Mouse (Mus musculus) lung, postnatal 10 days (tissue): ENCODE results near the gene Parvg.
A peak's percentile ranks its signal among the peaks of the same experiment; 100 is the strongest.

Experiments used
- DNase-seq: peaks from one replicate; pipeline ENCODE4 v3.0.0; 2021

Gene Parvg

DNA sequence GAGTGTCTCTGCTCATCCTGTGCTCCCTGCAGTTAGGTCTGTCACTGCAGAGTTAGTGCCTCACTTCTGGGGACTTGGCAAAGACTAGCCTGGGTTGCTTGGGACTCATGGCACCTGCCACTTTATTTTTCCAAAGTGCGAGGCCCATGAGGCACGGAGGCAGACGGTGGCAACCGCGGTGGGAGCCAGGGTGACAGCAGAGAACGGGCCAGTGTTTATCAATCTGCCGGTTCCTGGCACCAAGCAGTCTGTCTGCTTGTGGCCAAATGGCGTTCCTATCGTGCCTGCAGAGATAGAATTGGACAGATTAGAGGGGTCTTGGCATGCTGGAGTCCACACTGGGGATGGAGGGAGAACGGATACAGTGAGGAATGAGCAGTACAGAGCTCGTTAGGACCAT lies 13.6 kb upstream of the Parvg start:
- no peak for DNase-seq

- DNase-seq = no peak
Measured at GRCm38 (mm10) chr15:84311295-84312085, 12.3 kb upstream of the Parvg start.

DNA sequence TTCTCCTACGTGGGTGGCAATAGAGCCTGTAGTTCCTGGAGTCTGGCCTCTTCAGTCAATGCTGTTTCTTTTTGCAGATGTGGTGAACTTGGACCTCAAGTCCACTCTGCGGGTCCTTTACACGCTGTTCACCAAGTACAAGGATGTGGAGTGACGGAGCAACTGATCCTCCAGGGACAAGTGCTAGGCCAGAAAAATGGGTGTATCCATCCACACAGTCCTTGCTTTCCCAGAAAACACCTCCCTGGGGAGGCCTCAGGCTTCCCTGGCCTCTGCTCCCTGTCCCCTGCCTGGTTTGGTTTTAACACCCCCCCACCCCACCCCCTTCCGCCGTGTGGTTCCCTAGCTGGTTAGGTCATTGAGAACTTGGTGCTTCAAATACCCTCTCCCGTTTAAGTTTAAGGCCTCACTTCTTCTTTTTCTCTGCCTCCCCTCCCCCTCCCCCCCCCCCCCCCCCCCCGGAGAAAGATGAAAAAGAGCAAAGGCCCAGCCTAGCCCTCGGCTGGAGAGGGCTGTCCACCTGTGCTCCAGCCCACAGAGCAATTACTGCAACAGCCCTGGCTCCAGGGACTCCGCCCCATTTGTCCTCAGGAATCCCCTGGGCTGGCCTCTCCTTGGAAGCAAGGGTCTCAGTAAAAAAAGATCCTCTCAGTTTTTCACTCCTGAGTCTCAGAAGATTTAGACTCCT lies 10.8 kb upstream of the Parvg start:
- DNase-seq = no peak

GRCm38 (mm10) chr15:84313566-84313878 lies 10.3 kb upstream of the Parvg start:
- DNase-seq = no peak

DNA sequence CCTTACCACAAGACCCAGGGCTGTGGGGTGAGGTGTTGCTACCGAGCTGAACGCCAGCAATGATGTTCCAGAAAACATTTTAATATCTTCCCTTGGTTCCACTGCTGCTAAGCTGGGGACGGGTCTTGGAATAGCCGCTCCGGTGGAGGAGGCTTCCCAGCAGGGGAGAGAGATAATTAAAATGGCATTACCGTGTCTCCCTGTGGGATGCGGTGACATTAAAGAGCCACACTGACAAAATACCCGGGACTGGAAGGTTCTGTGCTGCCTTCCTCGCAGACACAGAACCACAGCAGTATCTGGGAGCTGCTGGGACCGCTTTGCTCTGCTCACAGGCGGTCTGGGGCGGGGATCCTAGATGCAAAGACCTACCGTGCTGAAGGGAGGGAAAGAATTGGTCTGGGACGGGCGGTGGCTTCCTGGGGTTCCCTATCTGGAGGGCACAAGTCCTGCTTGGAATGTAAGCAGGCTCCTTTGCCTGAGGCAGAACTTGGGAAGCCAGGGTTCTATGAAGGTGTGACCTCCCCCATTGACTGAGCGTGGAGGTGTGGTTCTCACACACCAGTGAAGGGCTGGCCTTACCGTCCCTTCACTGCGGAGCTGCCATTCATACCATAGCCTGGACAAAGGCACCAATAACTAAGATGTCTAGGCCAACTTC lies 9.3 kb upstream of the Parvg start:
- no peak for DNase-seq

DNA sequence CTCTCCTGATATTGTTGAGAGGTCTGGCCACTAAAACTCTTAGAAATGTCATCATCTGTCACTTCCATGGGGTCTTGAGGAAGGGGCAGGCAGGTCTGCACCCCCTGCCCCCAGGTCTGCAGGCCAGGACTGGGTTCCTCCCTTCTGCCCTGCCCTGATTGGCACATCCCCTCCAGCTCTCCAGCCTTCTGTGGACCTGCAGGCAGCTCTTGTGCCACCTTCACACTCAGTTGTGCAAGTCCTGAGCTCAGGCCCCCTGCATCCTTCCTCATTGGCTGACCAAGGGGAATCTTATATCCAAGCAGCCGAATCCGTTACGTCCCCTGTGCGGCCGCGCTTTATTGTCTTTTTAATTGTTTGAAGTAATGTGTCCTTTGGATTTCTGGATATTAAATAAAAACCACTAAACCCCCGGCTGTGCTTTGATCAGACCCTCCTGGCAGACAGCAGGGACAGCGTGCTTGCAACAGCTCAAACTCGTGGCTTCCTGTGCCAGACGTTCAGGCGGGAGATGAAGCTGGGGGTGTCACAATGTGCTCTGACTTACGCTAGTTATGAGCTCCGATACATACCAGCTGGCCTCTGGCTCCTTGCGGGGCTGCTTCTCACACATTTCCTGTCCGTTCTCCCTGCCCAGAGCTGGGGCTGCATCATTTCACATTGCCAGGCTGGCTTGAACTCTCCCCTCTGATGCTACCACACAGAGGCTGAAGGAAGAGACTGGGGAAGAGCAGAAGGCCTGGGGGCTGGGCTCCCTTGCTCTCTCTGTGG lies 8.4 kb upstream of the Parvg start:
- peak; percentile 76 for DNase-seq

DNA sequence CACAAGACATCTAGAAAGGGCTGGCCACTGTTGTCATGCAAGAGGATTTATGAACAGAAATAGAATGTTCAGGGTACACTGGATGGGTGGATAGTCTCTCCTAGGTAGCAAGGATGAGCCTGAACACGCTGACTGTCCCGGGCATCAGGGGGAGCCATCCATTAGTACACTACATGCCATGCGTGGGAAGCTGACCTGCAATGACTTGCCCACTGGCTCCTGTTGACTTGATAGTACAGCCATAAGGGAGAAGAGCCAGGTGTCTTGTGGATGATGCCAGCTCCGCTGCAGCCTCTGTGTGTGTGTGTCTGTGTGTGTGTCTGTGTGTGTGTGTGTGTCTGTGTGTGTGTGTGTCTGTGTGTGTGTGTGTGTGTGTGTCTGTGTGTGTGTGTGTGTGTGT lies 4.4 kb upstream of the Parvg start:
- DNase-seq = no peak

GRCm38 (mm10) chr15:84321544-84322174 lies 2.2 kb upstream of the Parvg start:
- DNase-seq = no peak

DNA sequence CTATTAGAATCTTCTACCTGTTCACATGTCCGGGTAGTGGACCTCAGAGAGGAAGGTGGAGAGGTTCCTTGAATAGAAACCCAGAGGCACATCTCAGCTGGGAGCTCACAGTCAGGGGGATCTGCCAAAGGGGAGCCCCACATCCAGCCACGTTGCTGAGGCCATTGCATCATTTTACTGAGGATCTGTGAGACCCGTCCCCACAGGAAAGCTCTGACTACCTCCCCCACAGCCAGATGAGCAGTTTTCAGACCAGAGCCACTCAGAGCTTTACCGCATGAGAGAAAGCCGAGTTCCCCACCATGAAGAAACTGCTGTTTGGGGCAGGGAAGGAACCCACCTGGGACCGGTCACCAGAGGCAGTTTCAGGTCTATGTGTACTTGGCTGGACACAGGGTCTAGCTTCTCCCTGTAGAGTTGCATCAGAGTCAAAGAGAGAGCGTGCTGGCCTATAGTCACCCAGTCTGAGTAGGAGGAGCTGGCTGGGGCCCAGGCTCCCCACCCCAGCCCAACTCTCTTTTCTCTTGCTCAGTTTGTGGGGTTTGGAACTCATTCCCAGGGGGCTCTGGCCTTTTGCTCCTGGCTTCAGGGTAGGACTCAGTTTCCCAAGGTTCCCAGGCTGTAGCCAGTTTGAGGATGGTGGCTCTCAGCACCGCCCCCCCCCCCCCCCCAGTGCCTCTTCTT lies 1.2 kb downstream of the Parvg start:
- no peak for DNase-seq

DNA sequence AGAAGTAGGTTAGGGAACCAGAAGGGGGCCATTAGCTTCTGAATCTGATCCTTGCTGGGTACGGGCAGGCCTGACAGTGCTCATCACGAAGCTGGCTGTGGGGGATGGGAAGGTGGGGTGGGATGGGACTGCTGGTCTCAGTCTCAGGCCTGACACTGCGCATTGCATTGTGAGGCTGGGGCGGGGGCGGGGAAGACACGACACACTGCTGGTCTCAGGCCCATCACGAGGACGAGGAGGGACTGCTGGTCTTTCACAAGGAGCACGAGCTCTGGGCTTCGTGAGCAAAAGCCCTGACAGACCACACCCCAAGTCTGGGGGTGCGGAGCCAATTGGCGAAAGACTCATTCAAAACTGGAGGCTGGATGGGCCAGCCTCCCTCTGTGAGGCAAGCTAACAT lies 1.9 kb downstream of the Parvg start:
- no peak for DNase-seq

GRCm38 (mm10) chr15:84328870-84329269 lies 5.0 kb downstream of the Parvg start:
- DNase-seq = no peak

GRCm38 (mm10) chr15:84329940-84330339 lies 6.1 kb downstream of the Parvg start:
- no peak for DNase-seq

GRCm38 (mm10) chr15:84331066-84331612 lies 7.3 kb downstream of the Parvg start:
- no peak for DNase-seq

DNA sequence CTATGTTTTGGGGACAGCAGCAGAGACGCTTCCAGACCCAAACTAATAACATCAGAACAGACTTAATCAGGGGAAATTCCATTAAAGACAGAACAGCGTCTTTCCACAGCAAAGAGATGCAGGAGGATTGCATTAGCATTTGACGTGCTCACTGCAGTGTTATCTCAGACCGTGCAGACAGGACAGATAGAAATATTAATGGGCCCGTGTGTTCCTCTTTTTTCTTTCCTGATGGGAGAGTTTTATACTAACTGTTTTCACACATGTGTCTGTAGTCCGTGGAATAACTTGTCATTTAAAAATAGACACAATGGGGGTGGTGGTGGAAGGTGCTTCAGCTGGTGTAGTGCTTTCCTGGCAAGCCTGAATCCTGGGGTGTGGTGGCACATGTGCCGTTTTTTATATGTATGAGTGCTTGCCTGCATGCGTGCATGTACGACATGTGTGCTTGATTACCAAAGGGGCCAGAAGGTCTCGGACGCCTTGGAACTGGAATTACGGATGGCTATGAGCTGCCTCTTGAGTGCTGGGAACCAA lies 12.5 kb downstream of the Parvg start:
- DNase-seq = no peak

DNA sequence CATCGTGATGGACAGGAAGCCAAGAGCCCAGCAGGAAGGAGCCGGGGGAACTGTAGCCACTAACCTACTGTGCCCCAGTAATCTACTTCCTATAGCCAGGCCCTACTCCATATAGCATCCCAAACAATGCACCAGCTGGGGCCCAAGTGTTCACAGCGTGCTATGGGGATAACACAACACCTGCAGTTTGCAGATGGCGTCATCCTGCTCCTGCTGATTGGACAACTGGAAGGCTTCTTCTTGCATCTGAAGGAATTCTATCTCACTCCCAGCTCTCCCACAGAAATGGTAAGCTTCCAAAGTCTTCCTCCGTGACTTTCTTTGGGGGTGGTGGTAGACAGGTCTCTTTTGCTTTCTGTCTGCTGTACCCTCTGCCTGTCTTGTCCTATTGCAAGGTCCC lies 13.8 kb downstream of the Parvg start:
- no peak for DNase-seq

GRCm38 (mm10) chr15:84340926-84341325 lies 17.1 kb downstream of the Parvg start:
- no peak for DNase-seq

DNA sequence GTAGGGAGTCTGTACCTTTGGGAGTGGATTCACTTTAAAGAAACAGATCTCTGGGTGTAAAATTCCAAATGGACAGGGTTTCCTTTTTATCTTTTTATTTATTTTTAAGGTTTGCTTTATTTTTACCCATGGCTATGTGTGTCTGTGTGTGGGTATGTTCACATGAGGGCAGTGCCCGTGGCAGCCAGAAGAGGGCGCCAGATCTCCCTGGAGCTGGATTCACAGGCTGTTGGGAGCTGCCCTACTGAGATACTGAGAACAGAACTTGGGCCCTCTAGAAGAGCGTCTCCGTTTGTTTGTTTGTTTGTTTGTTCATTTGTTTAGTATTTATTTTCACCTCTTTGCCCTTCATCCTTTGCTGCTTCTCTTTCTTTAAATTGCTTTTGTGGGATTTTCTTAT lies 24.9 kb downstream of the Parvg start:
- no peak for DNase-seq

DNA sequence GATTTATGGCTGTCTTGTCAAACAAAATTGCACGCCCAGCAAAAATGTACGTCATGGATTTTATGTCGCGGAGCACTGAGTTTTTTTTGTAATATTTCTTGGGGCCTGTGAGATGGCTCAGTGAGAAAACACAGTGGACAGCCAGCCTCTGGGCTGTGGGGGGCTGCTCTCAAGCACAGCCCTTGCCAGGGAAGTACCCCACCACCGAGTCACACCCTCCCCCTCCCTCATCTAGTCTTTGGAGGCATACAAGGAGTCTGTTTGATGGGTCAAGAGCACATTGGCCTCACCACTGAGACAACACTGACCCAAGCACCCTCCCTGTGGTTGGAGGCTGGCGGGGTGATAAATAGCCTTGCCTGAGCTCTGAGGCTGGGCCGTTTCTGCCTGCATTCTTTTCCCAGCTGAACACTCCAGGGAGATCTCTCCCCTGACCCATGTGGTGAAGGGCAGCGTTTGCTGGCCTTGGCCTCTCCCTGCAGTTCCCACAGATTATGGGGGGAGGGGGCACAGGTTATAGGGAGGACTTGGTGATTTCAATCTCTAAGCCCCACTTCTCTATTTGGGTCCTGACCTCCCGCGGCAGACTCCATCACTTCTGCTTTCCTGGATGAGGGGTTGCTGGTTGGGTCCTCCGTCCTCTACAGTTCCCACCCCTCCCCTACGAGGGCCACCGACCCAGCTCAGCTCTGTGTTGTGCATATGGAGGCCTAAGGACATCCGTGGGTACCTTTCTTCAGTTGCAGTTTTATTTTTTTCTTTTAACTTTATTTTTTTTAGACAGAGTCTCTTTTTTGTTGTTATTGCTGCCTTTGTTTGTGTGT lies 26.3 kb downstream of the Parvg start:
- no peak for DNase-seq

- no peak for DNase-seq
Measured at GRCm38 (mm10) chr15:84351342-84351741, 27.5 kb downstream of the Parvg start.

DNA sequence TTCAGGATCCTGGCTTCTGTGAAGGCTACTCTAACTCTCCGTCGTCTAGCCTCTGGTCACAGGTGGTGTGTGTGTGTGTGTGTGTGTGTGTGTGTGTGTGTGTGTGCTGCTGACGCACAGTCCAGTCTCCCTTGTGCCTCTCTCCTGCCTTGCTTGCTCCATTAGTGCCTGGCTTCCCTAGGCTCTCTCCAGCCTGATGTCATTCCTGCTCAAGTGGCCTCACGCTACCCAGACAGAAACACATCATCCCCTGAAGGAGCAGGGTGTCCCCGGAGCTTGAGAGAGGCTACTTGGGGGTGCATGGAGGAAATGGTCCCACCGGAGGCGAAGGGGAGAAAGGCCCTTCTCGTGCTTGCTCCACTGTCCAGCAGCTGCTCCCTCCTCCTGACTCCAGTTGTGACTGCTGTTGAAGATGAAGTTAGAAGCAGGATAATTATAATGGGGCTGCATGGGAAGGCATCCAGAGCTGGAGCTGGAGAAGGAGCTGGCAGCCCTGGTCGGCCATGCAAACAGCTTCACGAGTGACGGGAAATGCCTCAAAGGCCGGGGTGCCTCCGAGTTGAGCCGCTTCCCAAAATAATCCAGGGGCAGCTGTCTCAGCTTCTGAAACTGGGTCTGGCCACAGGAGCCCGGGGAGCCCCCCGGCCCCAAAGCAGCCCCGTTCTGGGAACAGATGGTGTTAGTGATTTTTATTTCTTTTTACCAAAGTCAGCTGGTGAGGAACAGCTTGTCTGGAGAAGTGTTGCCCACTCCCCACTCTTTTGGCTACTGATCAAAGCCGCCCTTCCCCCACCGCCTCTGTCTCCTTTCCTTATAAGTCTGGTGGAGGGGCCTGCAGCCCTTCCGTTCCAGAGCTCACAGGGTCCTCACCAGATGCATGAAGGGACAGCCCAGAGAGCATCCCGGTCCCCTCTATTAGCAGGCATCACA lies 28.4 kb downstream of the Parvg start:
- DNase-seq = peak; percentile 61
